Mouse (Mus musculus) cerebellum, adult 8-10 months (tissue): ENCODE data around the gene Csnk2a1.

Experiments
- DNase-seq: peaks from one replicate; pipeline ENCODE4 v3.0.0; 2022

Gene Csnk2a1

GRCm38 (mm10) chr2:152326654-152327053, 100.0 kb downstream of the Csnk2a1 start:
- no peak for DNase-seq

GRCm38 (mm10) chr2:152327980-152328379, 101.3 kb downstream of the Csnk2a1 start:
- no peak for DNase-seq

GRCm38 (mm10) chr2:152330858-152331423, 104.3 kb downstream of the Csnk2a1 start:
- no peak for DNase-seq
